Mouse (Mus musculus) heart, postnatal 14 days (tissue): ENCODE results near the gene Ttc37. TPM values are rescaled to one million over a fixed set of nuclear protein-coding genes. Genes with fewer than 3 reads are reported as not detected.
A peak's percentile ranks its signal among the peaks of the same experiment; 100 is the strongest.

ENCODE experiments used
- DNase-seq, 2 experiments: peaks; one replicate each; pipeline ENCODE4 v3.0.0; 2021 to 2022
- intact Hi-C: fragments of 180-260 bp; cut with DNase I; formaldehyde crosslinking; loops from one replicate; pipeline ENCODE4 v1.15.1; 2025
- total RNA-seq, 2 experiments: library from RNA; stranded (reverse); gene quantifications; 2 replicates each; pipeline ENCODE4 v1.2.3; 2021

The Ttc37 gene
- total RNA-seq, 2 experiments from 2014 or later, result 12.7 to 15.4 TPM

- DNase-seq, result no peak
- intact Hi-C loops, result no loop called here
These were observed 51.9 kb downstream of the Ttc37 start for GRCm38 (mm10) chr13:76150483-76150882.

GRCm38 (mm10) chr13:76157099-76157498 lies 58.6 kb downstream of the Ttc37 start:
- peak; percentile 11 to 19 for DNase-seq
- intact Hi-C loops, result no loop called here

GRCm38 (mm10) chr13:76157508-76157907 lies 59.0 kb downstream of the Ttc37 start:
- intact Hi-C loops, result no loop called here

GRCm38 (mm10) chr13:76160587-76160986 lies 62.1 kb downstream of the Ttc37 start:
- no peak for DNase-seq
- intact Hi-C loops, result no loop called here

More at GRCm38 (mm10) chr13:76157508-76157907, 59.0 kb downstream of the Ttc37 start:
- DNase-seq, result no peak

- intact Hi-C loops, result no loop called here
These were observed 75.8 kb downstream of the Ttc37 start for GRCm38 (mm10) chr13:76174297-76174696.

GRCm38 (mm10) chr13:76178700-76179099 lies 80.2 kb downstream of the Ttc37 start:
- DNase-seq, result no peak
- intact Hi-C loops, result no loop called here

More at GRCm38 (mm10) chr13:76174297-76174696, 75.8 kb downstream of the Ttc37 start:
- DNase-seq, result no peak

- intact Hi-C loops, result no loop called here
- no peak for DNase-seq
These were observed 89.1 kb downstream of the Ttc37 start for GRCm38 (mm10) chr13:76187651-76188050.

- intact Hi-C loops, result no loop called here
- DNase-seq, result no peak
These were observed 90.7 kb downstream of the Ttc37 start for GRCm38 (mm10) chr13:76189190-76189589.

- intact Hi-C loops, result no loop called here
- DNase-seq, result no peak
These were observed 91.7 kb downstream of the Ttc37 start for GRCm38 (mm10) chr13:76190273-76190672.

GRCm38 (mm10) chr13:76194937-76195336 lies 96.4 kb downstream of the Ttc37 start:
- intact Hi-C loops, result no loop called here
- no peak for DNase-seq

- DNase-seq, result no peak
- intact Hi-C loops, result no loop called here
These were observed 97.1 kb downstream of the Ttc37 start for GRCm38 (mm10) chr13:76195431-76196138.

- intact Hi-C loops, result no loop called here
- DNase-seq, result no peak
These were observed 98.8 kb downstream of the Ttc37 start for GRCm38 (mm10) chr13:76197297-76197848.

GRCm38 (mm10) chr13:76199943-76200342 lies 101.4 kb downstream of the Ttc37 start:
- DNase-seq, result no peak
- intact Hi-C loops, result no loop called here

GRCm38 (mm10) chr13:76214928-76215327 lies 116.4 kb downstream of the Ttc37 start:
- intact Hi-C loops, result loop anchor here (5.0 to 10.0 kb wide), 2 partner anchors 90 to 467 kb away; partner anchors contain the start of gene Fam81b
- no peak for DNase-seq

GRCm38 (mm10) chr13:76215397-76215796 lies 116.9 kb downstream of the Ttc37 start:
- peak in 1 of 2 experiments; percentile 7 for DNase-seq
- intact Hi-C loops, result loop anchor here (10.0 kb wide), 1 partner anchor 89 kb away; the partner anchor contains the start of gene Fam81b

Other genes starting within 250 kb of the Ttc37 start
- 10 to 100 TPM; 17.4 TPM for gene Rhobtb3, start 154.8 kb upstream of the Ttc37 start, total RNA-seq
- gene Spata9, start 131.6 kb upstream of the Ttc37 start, total RNA-seq, result not detected
- gene Rfesd, start 80.0 kb upstream of the Ttc37 start, total RNA-seq, result 10 to 100 TPM; 10.3 to 10.7 TPM
- gene Gpr150, start 41.7 kb upstream of the Ttc37 start, total RNA-seq, result not detected
- 1 to 10 TPM; 4.4 to 5.2 TPM for gene Arsk, start 74 bp upstream of the Ttc37 start, total RNA-seq
- not detected for gene Fam81b, start 206.3 kb downstream of the Ttc37 start, total RNA-seq